Mouse (Mus musculus): ENCODE measurements around the gene Gm29609. TPM values are rescaled to one million over a fixed set of nuclear protein-coding genes. Genes with fewer than 3 reads are reported as not detected.

The Gm29609 gene
- polyA plus RNA-seq (2014; fragmentation: Illumina TruSeq; extraction: RNeasy Lipid Tissue Mini Kit (QIAGEN cat#74804); ENCODE audit: low read depth, low replicate concordance), result 0.24 TPM

DNA sequence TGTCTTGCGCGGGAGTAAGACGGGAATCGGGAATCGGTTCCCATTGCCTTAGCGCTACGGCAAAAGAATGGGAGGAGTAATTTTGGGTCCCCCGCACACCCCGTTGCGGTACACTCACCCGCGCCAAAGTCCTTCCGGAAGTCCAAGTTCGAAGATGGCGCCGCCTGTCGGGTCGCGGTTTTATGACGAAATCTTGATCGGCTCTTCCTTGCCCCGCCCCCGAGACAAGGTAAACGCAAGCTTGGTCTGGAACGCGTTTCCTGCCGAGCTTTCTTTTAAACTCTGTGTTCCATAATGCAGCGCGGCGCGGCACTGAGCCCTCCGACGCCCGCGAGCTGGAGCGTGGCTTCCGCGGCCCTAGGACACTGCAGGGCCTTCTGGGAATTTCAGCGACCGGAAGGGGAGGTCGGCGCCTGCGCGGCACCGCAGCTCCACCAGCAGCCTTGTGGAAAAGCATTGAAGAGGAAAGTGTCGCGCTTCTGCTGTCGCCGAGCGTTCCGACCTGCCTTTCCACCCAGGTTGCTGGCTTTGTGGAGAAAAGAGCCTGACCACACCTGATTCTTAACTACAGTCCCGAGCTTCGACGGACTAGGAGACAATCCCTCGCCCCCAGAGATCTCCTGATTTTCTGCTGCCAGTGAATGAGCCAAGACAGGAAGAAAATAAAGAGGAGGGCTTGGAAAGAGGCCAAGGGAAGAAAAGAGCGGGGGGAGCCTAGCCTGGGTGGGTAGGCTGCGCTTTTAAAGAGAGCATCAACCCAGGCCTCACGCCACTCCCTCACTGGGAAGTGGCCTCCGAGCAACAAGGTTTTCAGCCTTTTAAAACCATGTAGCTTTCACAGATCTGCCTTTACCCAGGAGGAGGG is at the start of gene Gm29609, which contains the start of gene Gtf3c2:
TSS of gene Gm29609 (minus strand) at position 146 of the 865 bp plus-strand sequence.
TSS of gene Gtf3c2 (minus strand) at position 379 of the 865 bp plus-strand sequence.

DNA sequence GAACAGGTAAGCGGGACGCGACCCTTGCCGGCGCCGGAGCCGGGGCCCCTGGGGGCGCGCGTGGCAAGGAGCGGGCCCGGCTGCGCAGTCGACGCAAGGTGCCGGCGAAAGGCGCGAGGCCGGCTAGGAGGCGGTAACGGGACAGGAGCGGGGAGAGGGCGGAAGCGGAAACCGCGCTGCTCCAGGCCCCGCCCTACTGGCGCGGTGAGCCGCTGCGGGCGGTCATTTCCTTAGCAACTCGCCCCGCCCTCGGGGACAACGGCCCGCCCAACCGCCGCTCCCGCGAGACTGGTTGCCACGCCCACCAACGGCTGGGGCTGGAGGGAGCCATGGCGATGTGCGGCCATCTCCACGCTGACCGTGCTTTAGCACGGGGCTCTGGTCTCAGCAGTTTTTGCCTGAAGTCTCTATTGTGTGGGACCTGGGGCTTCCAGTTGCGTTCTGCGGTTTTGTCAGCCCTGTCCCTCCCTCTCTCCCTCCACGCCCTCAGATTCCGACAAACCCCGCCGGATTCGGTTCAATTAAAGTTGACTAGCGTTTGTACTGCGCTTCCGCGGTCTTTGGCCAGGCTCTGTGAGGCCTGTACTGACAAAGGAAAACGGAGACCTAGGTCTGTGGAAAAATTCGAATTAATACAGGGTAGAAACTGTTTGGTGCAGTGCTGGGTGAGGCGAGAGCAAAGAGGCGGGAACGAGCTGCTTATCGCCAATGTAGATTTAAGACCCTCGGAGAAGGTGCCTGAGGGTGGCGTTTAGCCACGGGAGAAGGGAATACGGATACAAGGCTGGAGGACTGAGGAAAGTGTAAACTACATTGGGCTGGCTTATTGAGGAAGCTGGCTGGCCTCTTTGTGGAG is 41.0 kb upstream of the Gm29609 start, which contains the start of gene Ppm1g:
TSS of gene Ppm1g (minus strand) at position 240 of the 856 bp plus-strand sequence.

DNA sequence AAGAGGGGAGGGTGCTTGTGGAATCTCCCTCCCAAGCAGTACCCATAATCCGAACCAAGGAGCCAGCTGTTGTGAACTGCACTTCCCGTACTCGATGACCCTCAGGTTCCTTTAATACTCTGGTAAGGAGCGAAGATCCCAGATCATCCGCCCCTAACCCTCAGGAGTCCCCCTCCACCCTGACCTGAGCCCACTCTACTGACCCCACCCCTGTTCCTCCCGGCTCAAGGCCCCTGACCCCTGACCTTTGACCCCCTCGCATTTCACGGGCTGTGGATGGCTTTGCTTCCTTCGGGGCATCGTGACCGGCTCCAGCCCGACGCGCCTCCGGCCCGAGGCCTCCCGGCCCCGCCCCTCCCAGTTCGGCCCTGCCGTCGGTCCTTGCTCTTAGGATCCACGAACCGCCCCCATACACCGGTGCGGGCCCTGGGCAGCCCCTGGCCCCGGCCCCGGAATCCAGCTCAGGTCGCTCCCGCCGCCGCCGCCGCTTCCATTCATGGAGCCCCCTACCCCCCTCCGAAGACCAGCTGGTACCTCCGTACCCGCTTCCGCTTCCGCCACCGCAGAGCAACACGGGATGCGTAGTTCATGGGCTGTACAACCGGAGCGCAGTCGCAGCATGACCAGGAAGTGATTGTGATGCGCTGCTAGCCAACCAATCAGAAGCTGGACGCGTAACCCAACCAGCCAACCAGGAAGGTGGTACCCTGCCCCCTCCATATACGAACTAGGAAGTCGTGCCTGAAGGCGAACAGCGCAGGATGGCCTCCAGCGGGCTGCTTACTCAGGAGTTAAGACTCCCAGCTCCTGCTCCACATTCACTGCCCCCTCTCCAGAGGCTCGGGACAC is 22.3 kb upstream of the Gm29609 start, which contains the start of gene Zfp513:
TSS of gene Zfp513 (minus strand) at position 562 of the 849 bp plus-strand sequence.

DNA sequence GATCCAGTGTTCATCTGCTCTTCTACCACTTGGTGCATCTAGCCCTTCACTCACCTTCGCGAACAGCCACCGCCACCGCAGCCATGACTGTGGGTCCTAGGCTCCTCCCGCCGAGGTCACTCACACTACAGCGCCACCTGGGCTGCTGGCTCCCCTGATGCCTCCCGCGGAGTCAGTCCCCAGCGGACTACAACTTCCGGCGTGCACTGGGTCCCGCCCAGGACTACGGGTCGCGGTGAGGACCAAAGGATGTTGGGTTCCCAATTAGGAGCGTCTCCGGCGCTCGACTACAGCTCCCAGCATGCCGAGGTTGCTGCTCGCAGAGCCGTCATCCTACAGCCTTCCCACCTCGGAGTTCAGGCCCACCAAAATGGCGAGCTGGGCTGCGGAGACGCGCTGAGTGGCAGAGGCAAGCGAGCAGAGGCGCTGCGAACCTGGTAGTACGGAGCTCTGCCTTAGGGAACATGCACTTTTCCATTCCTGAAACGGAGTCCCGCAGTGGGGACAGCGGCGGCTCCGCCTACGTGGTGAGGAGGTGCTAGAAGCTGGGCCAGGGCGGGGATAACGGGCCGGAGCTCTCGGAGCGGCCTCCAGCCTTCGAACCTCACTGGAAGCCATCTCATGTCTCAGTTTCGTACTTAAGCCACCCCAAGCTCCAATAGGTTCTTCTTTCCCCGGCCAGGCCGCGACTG is 13.4 kb upstream of the Gm29609 start, which contains the start of the genes Snx17 and Eif2b4:
TSS of gene Snx17 (plus strand) at position 289 of the 692 bp plus-strand sequence.
TSS of gene Eif2b4 (minus strand) at position 492 of the 692 bp plus-strand sequence.

DNA sequence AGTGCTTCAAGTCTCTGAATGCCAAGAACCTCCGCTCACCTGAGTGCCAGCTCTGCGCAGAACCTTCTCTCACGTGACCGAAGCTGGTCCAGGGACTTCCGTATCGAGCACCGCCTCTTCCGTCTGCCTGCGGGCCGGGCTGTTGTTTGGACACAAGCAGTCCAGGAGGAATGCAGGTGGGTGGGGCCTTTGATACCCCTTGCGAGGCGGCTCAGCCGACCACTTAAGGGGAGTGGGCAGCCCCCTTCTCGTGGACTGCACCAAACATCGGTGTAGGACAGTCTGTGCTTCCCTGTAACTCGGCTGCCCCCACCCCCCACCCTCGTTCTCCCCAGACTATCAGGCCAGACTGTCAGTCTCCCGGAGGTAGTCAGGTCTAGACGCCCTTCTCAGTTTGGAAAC is 25.6 kb downstream of the Gm29609 start, which contains the start of gene Mpv17:
TSS of gene Mpv17 (minus strand) at position 100 of the 402 bp plus-strand sequence.

DNA sequence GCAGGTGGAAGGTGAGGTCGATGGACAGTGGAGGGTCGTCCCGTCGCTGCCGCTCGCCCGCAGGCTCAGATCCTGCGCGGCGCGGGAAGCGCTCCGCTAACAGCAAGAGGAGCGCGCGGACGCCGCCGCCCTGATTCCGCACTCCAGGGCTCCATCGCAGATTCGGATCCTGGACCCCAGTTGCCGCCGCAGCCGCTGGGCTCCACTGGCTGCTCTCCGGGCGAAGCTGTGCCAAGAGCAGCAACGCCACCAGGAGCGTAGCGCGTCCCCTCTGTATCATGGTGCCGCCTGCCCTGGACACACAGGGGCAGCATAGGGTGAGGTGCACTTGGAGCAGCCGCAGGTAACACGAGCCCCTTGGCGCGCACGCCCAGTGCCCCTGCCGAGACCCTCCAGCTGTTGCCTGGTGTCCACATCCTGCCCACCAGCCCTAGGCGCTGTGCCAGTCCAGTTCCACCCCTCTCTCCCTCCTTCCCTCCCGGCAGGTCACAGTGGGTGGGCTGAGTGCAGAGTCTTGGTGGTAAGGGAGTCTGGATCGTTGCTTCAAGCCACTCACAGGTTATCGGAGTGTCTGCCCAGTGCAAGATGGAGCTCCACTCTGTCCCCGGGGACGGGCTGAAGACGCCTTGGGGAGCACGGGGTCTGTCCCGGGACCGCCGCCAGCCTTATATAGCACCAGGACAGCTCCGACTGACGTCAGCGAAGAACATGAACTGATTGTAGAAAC is 41.3 kb downstream of the Gm29609 start, which contains the start of gene Ucn:
TSS of gene Ucn (minus strand) at position 589 of the 727 bp plus-strand sequence.

DNA sequence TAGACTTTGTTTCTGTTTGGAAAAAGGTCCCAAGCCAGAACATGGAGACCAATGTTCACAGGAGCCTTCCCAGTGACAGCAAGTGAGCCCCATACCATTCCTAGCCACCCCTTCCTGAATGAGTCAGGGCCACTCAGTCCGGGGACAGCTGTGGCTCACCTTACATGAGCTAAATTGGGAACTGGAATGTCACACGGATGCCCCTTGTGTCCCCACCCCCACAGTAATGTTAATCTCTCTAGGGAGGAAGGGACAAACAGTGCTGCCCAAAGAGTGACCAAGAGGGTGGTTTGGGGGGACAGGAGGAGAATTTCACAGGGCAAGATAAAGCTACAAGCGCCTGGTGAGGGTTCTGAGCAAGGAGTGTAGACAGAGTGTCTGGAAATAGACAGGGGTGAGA is 63.4 kb downstream of the Gm29609 start, which contains the start of gene Trim54:
TSS of gene Trim54 (plus strand) at position 359 of the 400 bp plus-strand sequence.

DNA sequence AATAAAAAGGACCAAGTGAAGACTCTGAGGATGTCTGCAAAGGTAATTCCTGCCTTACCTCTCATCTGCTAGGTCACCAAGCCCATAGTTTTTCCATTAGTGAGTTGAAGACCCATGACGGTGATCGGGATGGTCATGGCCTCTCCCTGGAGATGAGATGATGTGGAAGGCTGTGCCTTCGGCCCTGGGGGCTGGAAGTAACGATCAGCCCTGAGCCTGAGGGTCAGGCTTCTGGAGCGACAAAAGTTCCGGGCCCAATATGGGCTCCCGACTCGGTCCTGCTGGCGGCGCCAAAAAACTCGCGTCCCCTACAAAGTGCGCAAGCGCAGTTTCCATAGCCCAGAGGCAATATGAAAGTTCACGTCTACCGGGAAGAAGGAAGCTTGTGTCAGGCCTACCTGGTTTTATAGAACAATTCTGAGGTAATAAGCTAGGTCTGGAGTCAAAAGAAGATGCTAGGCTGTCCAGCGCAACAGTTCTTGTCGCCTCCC is 71.7 kb downstream of the Gm29609 start, which contains the start of gene Slc30a3:
TSS of gene Slc30a3 (minus strand) at position 238 of the 491 bp plus-strand sequence.

DNA sequence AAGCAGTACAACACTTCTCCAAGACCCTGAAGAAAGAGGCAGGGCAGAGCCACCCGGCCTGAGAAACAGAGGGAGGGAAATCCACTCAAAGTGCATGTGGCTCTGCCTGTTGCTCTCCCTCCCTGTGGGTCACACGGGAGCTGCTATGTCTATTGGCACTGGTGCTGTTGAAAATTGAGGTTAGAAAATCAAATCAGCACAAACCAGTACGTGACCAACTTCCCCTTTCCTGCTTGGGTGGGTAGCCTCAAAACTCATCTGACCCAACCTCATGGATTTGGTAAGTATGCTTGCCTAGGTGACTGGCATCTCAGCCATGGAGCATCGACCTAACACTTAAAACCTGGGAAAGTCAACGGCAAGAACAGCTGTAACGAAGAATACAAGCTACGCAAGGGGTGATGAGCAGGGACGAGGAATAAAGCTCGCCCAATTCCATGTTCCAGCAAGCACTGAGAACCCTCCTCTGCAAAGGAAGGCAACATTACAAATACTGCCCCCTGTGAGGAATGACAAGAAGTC is 73.8 kb downstream of the Gm29609 start, which contains the start of gene Dnajc5g:
TSS of gene Dnajc5g (plus strand) at position 472 of the 522 bp plus-strand sequence.

Other genes with a start within 250 kb of the Gm29609 start
- 20.9 TPM for gene Cgref1, start 234.3 kb downstream of the Gm29609 start, polyA plus RNA-seq (2014; fragmentation: Illumina TruSeq; extraction: RNeasy Lipid Tissue Mini Kit (QIAGEN cat#74804); ENCODE audit: low read depth, low replicate concordance)
- gene Preb, start 219.6 kb downstream of the Gm29609 start, polyA plus RNA-seq (2014; fragmentation: Illumina TruSeq; extraction: RNeasy Lipid Tissue Mini Kit (QIAGEN cat#74804); ENCODE audit: low read depth, low replicate concordance), result 26.2 TPM
- gene Tcf23, start 211.2 kb downstream of the Gm29609 start, polyA plus RNA-seq (2014; fragmentation: Illumina TruSeq; extraction: RNeasy Lipid Tissue Mini Kit (QIAGEN cat#74804); ENCODE audit: low read depth, low replicate concordance), result 0.12 TPM
- 190 TPM for gene Atraid, start 131.6 kb downstream of the Gm29609 start, polyA plus RNA-seq (2014; fragmentation: Illumina TruSeq; extraction: RNeasy Lipid Tissue Mini Kit (QIAGEN cat#74804); ENCODE audit: low read depth, low replicate concordance)
- 14.3 TPM for gene Slc5a6, start 131.0 kb downstream of the Gm29609 start, polyA plus RNA-seq (2014; fragmentation: Illumina TruSeq; extraction: RNeasy Lipid Tissue Mini Kit (QIAGEN cat#74804); ENCODE audit: low read depth, low replicate concordance)
- gene Cad, start 125.1 kb downstream of the Gm29609 start, polyA plus RNA-seq (2014; fragmentation: Illumina TruSeq; extraction: RNeasy Lipid Tissue Mini Kit (QIAGEN cat#74804); ENCODE audit: low read depth, low replicate concordance), result 0.32 TPM
- not detected for gene Dnajc5g, start 73.6 kb downstream of the Gm29609 start, polyA plus RNA-seq (2014; fragmentation: Illumina TruSeq; extraction: RNeasy Lipid Tissue Mini Kit (QIAGEN cat#74804); ENCODE audit: low read depth, low replicate concordance)
- not detected for gene Slc30a3, start 71.7 kb downstream of the Gm29609 start, polyA plus RNA-seq (2014; fragmentation: Illumina TruSeq; extraction: RNeasy Lipid Tissue Mini Kit (QIAGEN cat#74804); ENCODE audit: low read depth, low replicate concordance)
- not detected for gene Trim54, start 63.2 kb downstream of the Gm29609 start, polyA plus RNA-seq (2014; fragmentation: Illumina TruSeq; extraction: RNeasy Lipid Tissue Mini Kit (QIAGEN cat#74804); ENCODE audit: low read depth, low replicate concordance)
- not detected for gene Ucn, start 41.1 kb downstream of the Gm29609 start, polyA plus RNA-seq (2014; fragmentation: Illumina TruSeq; extraction: RNeasy Lipid Tissue Mini Kit (QIAGEN cat#74804); ENCODE audit: low read depth, low replicate concordance)
- 85.7 TPM for gene Mpv17, start 25.7 kb downstream of the Gm29609 start, polyA plus RNA-seq (2014; fragmentation: Illumina TruSeq; extraction: RNeasy Lipid Tissue Mini Kit (QIAGEN cat#74804); ENCODE audit: low read depth, low replicate concordance)
- gene Gtf3c2, start 233 bp upstream of the Gm29609 start, polyA plus RNA-seq (2014; fragmentation: Illumina TruSeq; extraction: RNeasy Lipid Tissue Mini Kit (QIAGEN cat#74804); ENCODE audit: low read depth, low replicate concordance), result 30.1 TPM
- gene Snx17, start 13.3 kb upstream of the Gm29609 start, polyA plus RNA-seq (2014; fragmentation: Illumina TruSeq; extraction: RNeasy Lipid Tissue Mini Kit (QIAGEN cat#74804); ENCODE audit: low read depth, low replicate concordance), result 65.1 TPM
- gene Eif2b4, start 13.5 kb upstream of the Gm29609 start, polyA plus RNA-seq (2014; fragmentation: Illumina TruSeq; extraction: RNeasy Lipid Tissue Mini Kit (QIAGEN cat#74804); ENCODE audit: low read depth, low replicate concordance), result 1.6 TPM
- gene Zfp513, start 22.4 kb upstream of the Gm29609 start, polyA plus RNA-seq (2014; fragmentation: Illumina TruSeq; extraction: RNeasy Lipid Tissue Mini Kit (QIAGEN cat#74804); ENCODE audit: low read depth, low replicate concordance), result 0.85 TPM
- 20.9 TPM for gene Ppm1g, start 40.8 kb upstream of the Gm29609 start, polyA plus RNA-seq (2014; fragmentation: Illumina TruSeq; extraction: RNeasy Lipid Tissue Mini Kit (QIAGEN cat#74804); ENCODE audit: low read depth, low replicate concordance)
- 66.5 TPM for gene Nrbp1, start 61.0 kb upstream of the Gm29609 start, polyA plus RNA-seq (2014; fragmentation: Illumina TruSeq; extraction: RNeasy Lipid Tissue Mini Kit (QIAGEN cat#74804); ENCODE audit: low read depth, low replicate concordance)
- not detected for gene Gm9970, start 61.3 kb upstream of the Gm29609 start, polyA plus RNA-seq (2014; fragmentation: Illumina TruSeq; extraction: RNeasy Lipid Tissue Mini Kit (QIAGEN cat#74804); ENCODE audit: low read depth, low replicate concordance)
- 1.5 TPM for gene Krtcap3, start 71.8 kb upstream of the Gm29609 start, polyA plus RNA-seq (2014; fragmentation: Illumina TruSeq; extraction: RNeasy Lipid Tissue Mini Kit (QIAGEN cat#74804); ENCODE audit: low read depth, low replicate concordance)
- 11.9 TPM for gene Ift172, start 111.2 kb upstream of the Gm29609 start, polyA plus RNA-seq (2014; fragmentation: Illumina TruSeq; extraction: RNeasy Lipid Tissue Mini Kit (QIAGEN cat#74804); ENCODE audit: low read depth, low replicate concordance)
- 3.0 TPM for gene Fndc4, start 116.2 kb upstream of the Gm29609 start, polyA plus RNA-seq (2014; fragmentation: Illumina TruSeq; extraction: RNeasy Lipid Tissue Mini Kit (QIAGEN cat#74804); ENCODE audit: low read depth, low replicate concordance)
- not detected for gene Gckr, start 117.5 kb upstream of the Gm29609 start, polyA plus RNA-seq (2014; fragmentation: Illumina TruSeq; extraction: RNeasy Lipid Tissue Mini Kit (QIAGEN cat#74804); ENCODE audit: low read depth, low replicate concordance)